Mouse (Mus musculus) heart, embryonic 15.5 days (tissue): Measurements from ENCODE around the gene Ncan. TPM values are rescaled to one million over a fixed set of nuclear protein-coding genes. Genes with fewer than 3 reads are reported as not detected.

ENCODE experiments used
- ATAC-seq: fragments of 200-750 bp; cut with Nextera tagmentation; replicated peaks from 2 replicates; pipeline ENCODE4 v1.8.0; 2017; ENCODE audit warnings: low read depth, moderate TSS enrichment; ENCODE audit not compliant: insufficient number of reproducible peaks, insufficient read depth, low FRiP score
- H3K27ac ChIP-seq: fragments of 300-500 bp; sonication (generic); 2 replicates; pipeline ENCODE4 v1.5.1; 2015; ENCODE audit warnings: mild to moderate bottlenecking, inconsistent platforms
- H3K27me3 ChIP-seq: fragments of 300-500 bp; sonication (generic); 2 replicates; pipeline ENCODE4 v1.6.1; 2015; ENCODE audit warnings: inconsistent platforms
- H3K36me3 ChIP-seq: fragments of 300-500 bp; sonication (generic); 2 replicates; pipeline ENCODE4 v1.6.1; 2015; ENCODE audit warnings: mild to moderate bottlenecking, inconsistent platforms
- H3K4me1 ChIP-seq: fragments of 300-500 bp; sonication (generic); replicated peaks from 2 replicates; pipeline ENCODE4 v1.6.1; 2015; ENCODE audit warnings: inconsistent platforms
- H3K4me2 ChIP-seq: fragments of 300-500 bp; sonication (generic); 2 replicates; pipeline ENCODE4 v1.6.1; 2015; ENCODE audit warnings: inconsistent platforms, mild to moderate bottlenecking, moderate library complexity
- H3K4me3 ChIP-seq: fragments of 300-500 bp; sonication (generic); 2 replicates; pipeline ENCODE4 v1.5.1; 2015; ENCODE audit warnings: mild to moderate bottlenecking, inconsistent platforms
- H3K9ac ChIP-seq: fragments of 300-500 bp; sonication (generic); 2 replicates; pipeline ENCODE4 v1.6.1; 2015; ENCODE audit warnings: mild to moderate bottlenecking, inconsistent platforms
- H3K9me3 ChIP-seq: fragments of 300-500 bp; sonication (generic); replicated peaks from 2 replicates; pipeline ENCODE4 v1.6.1; 2016; ENCODE audit warnings: inconsistent platforms
- WGBS: fragments of 180-500 bp; shearing (Covaris S2); methylation state at CpG from one replicate; pipeline ENCODE4 v1.1.7; 2015; ENCODE audit warnings: mixed read lengths; 5-methylcytosine and 5-hydroxymethylcytosine counted together
- polyA plus RNA-seq: library from polyadenylated mRNA; unstranded; fragments of >200 nt; fragmentation: Nextera tagmentation; extraction: Ambion mirVana; gene quantifications from 2 replicates; pipeline ENCODE4 v1.2.1, GENCODE M21; 2015

Ncan gene
- polyA plus RNA-seq, 1 experiment from 2014 or later = 0.16 TPM

DNA sequence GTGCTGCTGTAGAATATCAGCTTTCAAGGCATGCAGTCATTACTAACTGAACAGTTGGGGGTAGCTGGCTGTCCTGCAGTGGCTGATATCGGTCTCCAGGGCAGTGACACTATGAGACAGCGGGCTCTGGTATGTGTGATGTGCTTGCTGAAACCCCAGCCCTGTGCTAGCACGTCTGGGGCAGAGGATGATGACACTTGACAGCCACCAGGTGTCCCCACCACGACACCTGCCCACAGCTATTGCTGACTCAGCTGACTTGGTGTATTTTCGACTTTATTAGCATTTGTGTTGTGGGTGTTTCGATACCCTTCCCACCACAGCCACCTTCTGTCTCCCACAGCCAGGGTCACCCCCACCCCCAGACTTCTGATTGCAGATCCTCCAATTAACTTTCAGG is 16.2 kb downstream of the Ncan start:
- Histone ChIP-seq H3K4me2 (no peak overlapping the region), H3K36me3 (no peaks in the 10 kb centered on the region), H3K4me1 (no peaks in the 10 kb centered on the region), H3K9ac (no peak overlapping the region), H3K27me3 (peaks cover 36% of the 10 kb centered on the region), H3K4me3 (no peak overlapping the region), H3K27ac (no peak overlapping the region), H3K9me3 (no peaks in the 10 kb centered on the region)
- WGBS = 11% methylated on average over 6 of the region's 6 CpGs
- ATAC-seq = peak; percentile 59; the same call in 1 of the 2 replicates

- Histone ChIP-seq H3K4me2 (no peak overlapping the region), H3K9me3 (no peaks in the 10 kb centered on the region), H3K27me3 (peaks cover 23% of the 10 kb centered on the region), H3K27ac (no peak overlapping the region), H3K9ac (no peak overlapping the region), H3K4me3 (no peak overlapping the region), H3K4me1 (no peaks in the 10 kb centered on the region), H3K36me3 (no peaks in the 10 kb centered on the region)
- no peak for ATAC-seq
- WGBS = 77% methylated on average over 8 of the region's 8 CpGs
These were observed 20.4 kb downstream of the Ncan start for GRCm38 (mm10) chr8:70100241-70100640.

GRCm38 (mm10) chr8:70099276-70099675 is 21.4 kb downstream of the Ncan start:
- no peak overlapping the region for H3K4me2 ChIP-seq
- no peak overlapping the region for H3K9ac ChIP-seq
- no peaks in the 10 kb centered on the region for H3K4me1 ChIP-seq
- WGBS = 62% methylated on average over 8 of the region's 8 CpGs
- no peak for ATAC-seq
- H3K36me3 ChIP-seq = no peaks in the 10 kb centered on the region
- no peaks in the 10 kb centered on the region for H3K9me3 ChIP-seq
- no peak overlapping the region for H3K4me3 ChIP-seq
- peaks cover 29% of the 10 kb centered on the region for H3K27me3 ChIP-seq
- no peak overlapping the region for H3K27ac ChIP-seq

DNA sequence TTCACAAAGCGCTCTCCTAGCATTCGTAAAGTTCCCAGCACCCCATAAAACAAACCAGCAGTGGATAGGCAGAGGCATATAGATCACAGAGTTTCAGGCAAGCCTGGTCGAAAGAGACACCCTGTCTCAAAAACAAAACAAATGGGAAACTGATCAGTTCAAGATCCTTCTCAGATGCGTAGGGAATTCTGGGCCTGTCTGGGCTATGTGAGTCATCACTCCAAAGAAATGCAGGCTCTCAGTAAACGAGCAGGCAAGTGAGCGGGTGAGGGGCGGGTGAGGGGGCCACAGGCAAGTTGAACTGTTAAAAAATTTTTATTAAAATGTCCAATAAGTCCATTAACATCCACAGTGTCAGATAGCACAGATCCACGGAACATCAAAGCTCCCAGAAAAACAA is 27.9 kb downstream of the Ncan start:
- Histone ChIP-seq H3K36me3 (no peaks in the 10 kb centered on the region), H3K4me1 (peaks cover 6% of the 10 kb centered on the region), H3K27ac (no peak overlapping the region), H3K4me2 (no peak overlapping the region), H3K9me3 (no peaks in the 10 kb centered on the region), H3K9ac (no peak overlapping the region), H3K4me3 (no peak overlapping the region), H3K27me3 (peaks cover 62% of the 10 kb centered on the region)
- 53% methylated on average over 8 of the region's 8 CpGs for WGBS
- ATAC-seq = no peak

- 64% methylated on average over 9 of the region's 9 CpGs for WGBS
- peaks cover 84% of the 10 kb centered on the region for H3K27me3 ChIP-seq
- H3K4me2 ChIP-seq = no peak overlapping the region
- no peaks in the 10 kb centered on the region for H3K9me3 ChIP-seq
- peaks cover 13% of the 10 kb centered on the region for H3K4me1 ChIP-seq
- no peaks in the 10 kb centered on the region for H3K36me3 ChIP-seq
- no peak overlapping the region for H3K9ac ChIP-seq
- H3K4me3 ChIP-seq = no peak overlapping the region
- ATAC-seq = no peak
- no peak overlapping the region for H3K27ac ChIP-seq
These were observed 31.2 kb downstream of the Ncan start for GRCm38 (mm10) chr8:70089296-70089960.

GRCm38 (mm10) chr8:70087836-70088650 is 32.6 kb downstream of the Ncan start:
- peak overlapping the region; percentile 42 for H3K4me3 ChIP-seq
- peak overlapping the region; percentile 67 for H3K4me2 ChIP-seq
- peaks cover 27% of the 10 kb centered on the region for H3K4me1 ChIP-seq
- H3K27ac ChIP-seq = no peak overlapping the region
- H3K9me3 ChIP-seq = no peaks in the 10 kb centered on the region
- WGBS = 4% methylated on average over 56 of the region's 56 CpGs
- no peaks in the 10 kb centered on the region for H3K36me3 ChIP-seq
- peaks cover 87% of the 10 kb centered on the region for H3K27me3 ChIP-seq
- peak; percentile 72 for ATAC-seq
- H3K9ac ChIP-seq = no peak overlapping the region

GRCm38 (mm10) chr8:70087237-70087636 is 33.4 kb downstream of the Ncan start:
- H3K4me2 ChIP-seq = no peak overlapping the region
- WGBS = 9% methylated on average over 7 of the region's 7 CpGs
- H3K4me3 ChIP-seq = no peak overlapping the region
- no peak for ATAC-seq
- no peaks in the 10 kb centered on the region for H3K36me3 ChIP-seq
- no peaks in the 10 kb centered on the region for H3K9me3 ChIP-seq
- no peak overlapping the region for H3K9ac ChIP-seq
- H3K27ac ChIP-seq = no peak overlapping the region
- H3K27me3 ChIP-seq = peaks cover 95% of the 10 kb centered on the region
- peaks cover 27% of the 10 kb centered on the region for H3K4me1 ChIP-seq

GRCm38 (mm10) chr8:70086151-70086550 is 34.5 kb downstream of the Ncan start:
- Histone ChIP-seq H3K4me1 (peaks cover 27% of the 10 kb centered on the region), H3K36me3 (no peaks in the 10 kb centered on the region), H3K4me2 (no peak overlapping the region), H3K9me3 (no peaks in the 10 kb centered on the region), H3K4me3 (no peak overlapping the region), H3K27ac (no peak overlapping the region), H3K9ac (no peak overlapping the region), H3K27me3 (peaks cover 95% of the 10 kb centered on the region)
- no peak for ATAC-seq
- 51% methylated on average over 1 of the region's 1 CpGs for WGBS

- Histone ChIP-seq H3K27me3 (peaks cover 78% of the 10 kb centered on the region), H3K27ac (no peak overlapping the region), H3K9me3 (no peaks in the 10 kb centered on the region), H3K4me1 (peaks cover 29% of the 10 kb centered on the region), H3K9ac (peak overlapping the region; percentile 46), H3K4me3 (peak overlapping the region; percentile 51), H3K36me3 (no peaks in the 10 kb centered on the region), H3K4me2 (peak overlapping the region; percentile 91)
- 2% methylated on average over 71 of the region's 71 CpGs for WGBS
- ATAC-seq = no peak
These were observed 36.2 kb downstream of the Ncan start for GRCm38 (mm10) chr8:70084191-70085065.

DNA sequence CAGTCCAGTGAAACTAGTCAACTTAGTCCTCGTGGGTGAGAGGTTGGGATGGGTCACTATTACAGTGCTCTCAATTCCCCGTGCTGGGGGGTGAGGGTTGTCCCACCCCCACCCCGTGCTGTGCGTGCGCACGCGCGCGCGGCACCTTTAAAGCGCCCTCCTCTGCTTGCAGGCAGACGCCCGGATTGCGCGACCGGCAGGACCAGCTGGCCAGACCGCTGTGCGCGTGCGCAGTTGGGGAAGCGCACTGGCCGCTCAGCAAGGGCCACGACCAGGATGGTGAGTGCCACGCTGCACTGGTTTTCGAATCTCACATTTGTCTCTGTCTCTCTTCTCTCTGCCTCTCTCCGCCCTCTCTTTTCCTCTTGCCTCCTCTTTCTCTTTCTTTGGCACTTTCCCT is 37.4 kb downstream of the Ncan start, which contains the start of gene Hapln4:
TSS of gene Hapln4 (plus strand) at position 173 of the 400 bp plus-strand sequence.
- Histone ChIP-seq H3K4me2 (peak within 1 kb of the TSS; percentile 91), H3K9me3 (no peaks in the 10 kb centered on the region), H3K9ac (peak within 1 kb of the TSS; percentile 46), H3K4me1 (peaks cover 36% of the 10 kb centered on the region), H3K4me3 (peak within 1 kb of the TSS; percentile 51), H3K27me3 (peaks cover 66% of the 10 kb centered on the region), H3K27ac (no peak within 1 kb of the TSS), H3K36me3 (no peaks in the 10 kb centered on the region)
- no peak for ATAC-seq
- 0% methylated on average over 26 of the region's 26 CpGs for WGBS

DNA sequence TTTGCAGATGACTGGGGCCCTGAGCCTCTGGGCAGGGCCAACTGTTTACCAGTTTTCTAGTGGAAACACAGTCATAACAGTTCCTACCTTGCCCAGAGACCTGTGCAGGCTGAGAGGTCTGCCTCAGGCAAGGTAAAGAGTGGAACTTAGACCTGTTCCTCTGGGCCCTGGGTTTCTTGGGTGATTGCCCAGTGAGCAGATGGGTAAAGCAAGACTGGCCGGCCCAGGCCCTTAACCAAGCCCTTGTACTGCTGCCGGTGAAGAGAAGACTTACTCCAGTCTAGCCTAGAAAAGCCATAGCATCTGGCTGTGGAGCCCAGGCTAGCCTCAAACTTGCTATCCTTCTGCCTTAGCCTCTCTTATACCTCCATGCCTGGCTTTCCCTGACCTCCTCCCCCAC is 38.7 kb downstream of the Ncan start:
- ATAC-seq = no peak
- H3K27me3 ChIP-seq = peaks cover 53% of the 10 kb centered on the region

More for the DNA sequence above, 38.7 kb downstream of the Ncan start:
- no peak overlapping the region for H3K27ac ChIP-seq
- no peak overlapping the region for H3K4me2 ChIP-seq
- H3K4me1 ChIP-seq = peaks cover 29% of the 10 kb centered on the region
- WGBS = 93% methylated on average over 2 of the region's 2 CpGs
- H3K36me3 ChIP-seq = no peaks in the 10 kb centered on the region
- no peaks in the 10 kb centered on the region for H3K9me3 ChIP-seq
- H3K4me3 ChIP-seq = no peak overlapping the region
- H3K9ac ChIP-seq = no peak overlapping the region
